Mouse (Mus musculus): ENCODE data around the gene Crtc1.

DNA sequence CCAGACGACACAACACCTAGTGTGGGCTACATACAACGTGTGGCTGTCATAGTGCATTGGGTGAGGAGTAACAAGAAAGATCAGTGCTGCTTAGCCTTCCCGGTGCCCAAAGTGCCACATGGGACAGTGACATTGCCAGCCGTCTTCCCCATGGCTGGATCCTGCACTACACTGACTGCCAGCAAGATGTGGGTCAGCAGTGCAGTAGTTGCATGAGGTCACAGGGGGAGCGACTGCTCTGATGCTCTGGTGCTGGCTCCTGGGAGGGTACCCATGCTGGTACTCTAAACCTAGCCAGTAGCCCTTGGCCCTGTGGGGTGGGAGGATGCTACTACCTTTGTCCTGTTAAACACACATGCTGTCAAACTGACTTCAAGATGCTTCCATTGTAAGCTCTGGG, 20.8 kb upstream of the Crtc1 start:
- TF ChIP-seq CTCF (IDR thresholded peaks at IDR 0.05; ENCODE audit: control insufficient read depth, insufficient read depth, low read length) (no peak), POLR2A (IDR thresholded peaks at IDR 0.05; ENCODE audit: borderline replicate concordance, control insufficient read depth, low read depth, low read length) (no peak)
